Mouse (Mus musculus) embryonic facial prominence, embryonic 11.5 days (tissue): ENCODE measurements at regions not wholly inside any gene's neighbourhood (a gene's known extent, or its start where the extent isn't known, plus 50 kb on each side); places are given as distances from the start of the nearest gene placed in this dataset.

Source experiments
- ATAC-seq: fragments of 200-750 bp; cut with Nextera tagmentation; replicated peaks from 2 replicates; pipeline ENCODE4 v1.8.0; 2017; ENCODE audit warnings: low read depth; ENCODE audit not compliant: insufficient number of reproducible peaks, low FRiP score, low TSS enrichment
- DNase-seq: peaks from one replicate; pipeline ENCODE4 v3.0.0-alpha.2; 2015; ENCODE audit warnings: low spot score
- H3K27ac ChIP-seq: fragments of 300-500 bp; sonication (generic); replicated peaks from 2 replicates; pipeline ENCODE4 v1.5.1; 2014; ENCODE audit warnings: mild to moderate bottlenecking, low read depth, low read length, control low read depth
- H3K27me3 ChIP-seq: fragments of 300-500 bp; sonication (generic); 2 replicates; pipeline ENCODE4 v1.6.1; 2014; ENCODE audit warnings: mild to moderate bottlenecking, low read length, moderate library complexity, mixed read lengths; ENCODE audit not compliant: control insufficient read depth, insufficient read depth
- H3K36me3 ChIP-seq: fragments of 300-500 bp; sonication (generic); replicated peaks from 2 replicates; pipeline ENCODE4 v1.6.1; 2014; ENCODE audit warnings: low read depth, mild to moderate bottlenecking, low read length, moderate library complexity, mixed read lengths; ENCODE audit not compliant: control insufficient read depth, insufficient read depth
- H3K4me1 ChIP-seq: fragments of 300-500 bp; sonication (generic); 2 replicates; pipeline ENCODE4 v1.6.1; 2014; ENCODE audit warnings: low read length, mixed read lengths; ENCODE audit not compliant: control insufficient read depth, insufficient read depth
- H3K4me2 ChIP-seq: fragments of 300-500 bp; sonication (generic); 2 replicates; pipeline ENCODE4 v1.6.1; 2014; ENCODE audit warnings: low read depth, mild to moderate bottlenecking, control low read depth, low read length, moderate library complexity
- H3K4me3 ChIP-seq: fragments of 300-500 bp; sonication (generic); 2 replicates; pipeline ENCODE4 v1.5.1; 2014; ENCODE audit warnings: low read depth, low read length, control low read depth
- H3K9ac ChIP-seq: fragments of 300-500 bp; sonication (generic); replicated peaks from 2 replicates; pipeline ENCODE4 v1.6.1; 2014; ENCODE audit warnings: mild to moderate bottlenecking, control low read depth, low read length
- H3K9me3 ChIP-seq: fragments of 300-500 bp; sonication (generic); replicated peaks from 2 replicates; pipeline ENCODE4 v1.6.1; 2016; ENCODE audit warnings: mild to moderate bottlenecking, low read length, inconsistent platforms, mixed read lengths; ENCODE audit not compliant: control insufficient read depth
- WGBS: fragments of 180-500 bp; shearing (Covaris S2); extraction: QIAGEN DNeasy Blood & Tissue Kit; methylation state at CpG from one replicate; pipeline ENCODE4 v1.1.7; 2014; 5-methylcytosine and 5-hydroxymethylcytosine counted together

GRCm38 (mm10) chr7:71289702-71290101 lies 61.6 kb downstream of the Gm10295 start:
- DNase-seq (no peak), ATAC-seq (no peak)
- Histone ChIP-seq H3K27ac (no peak overlapping the region), H3K9ac (no peak overlapping the region), H3K27me3 (no peaks in the 10 kb centered on the region), H3K36me3 (no peaks in the 10 kb centered on the region), H3K9me3 (no peaks in the 10 kb centered on the region), H3K4me3 (no peak overlapping the region), H3K4me1 (no peaks in the 10 kb centered on the region), H3K4me2 (no peak overlapping the region)
- WGBS: 74% methylated on average over 4 of the region's 4 CpGs

GRCm38 (mm10) chr7:71289266-71289665 lies 62.0 kb downstream of the Gm10295 start:
- no peak overlapping the region for H3K4me3 ChIP-seq
- H3K4me2 ChIP-seq: no peak overlapping the region
- H3K9me3 ChIP-seq: no peaks in the 10 kb centered on the region
- no peaks in the 10 kb centered on the region for H3K4me1 ChIP-seq
- DNase-seq (no peak), ATAC-seq (no peak)
- no peak overlapping the region for H3K9ac ChIP-seq
- WGBS: 76% methylated on average over 5 of the region's 5 CpGs
- no peak overlapping the region for H3K27ac ChIP-seq
- H3K36me3 ChIP-seq: no peaks in the 10 kb centered on the region
- H3K27me3 ChIP-seq: no peaks in the 10 kb centered on the region

- Histone ChIP-seq H3K4me3 (no peak overlapping the region), H3K9me3 (no peaks in the 10 kb centered on the region), H3K36me3 (no peaks in the 10 kb centered on the region), H3K4me1 (no peaks in the 10 kb centered on the region), H3K9ac (no peak overlapping the region), H3K27ac (no peak overlapping the region), H3K4me2 (no peak overlapping the region), H3K27me3 (no peaks in the 10 kb centered on the region)
- ATAC-seq (no peak), DNase-seq (no peak)
- WGBS: 82% methylated on average over 7 of the region's 7 CpGs
Measured at GRCm38 (mm10) chr7:71287441-71287840, 63.8 kb downstream of the Gm10295 start.

GRCm38 (mm10) chr7:71284246-71284645 lies 67.0 kb downstream of the Gm10295 start:
- no peak for DNase-seq
- H3K27ac ChIP-seq: no peak overlapping the region
- no peak overlapping the region for H3K4me3 ChIP-seq

GRCm38 (mm10) chr7:71283419-71283818 lies 67.9 kb downstream of the Gm10295 start:
- Histone ChIP-seq H3K36me3 (no peaks in the 10 kb centered on the region), H3K9me3 (no peaks in the 10 kb centered on the region), H3K4me2 (no peak overlapping the region), H3K27me3 (no peaks in the 10 kb centered on the region), H3K4me3 (no peak overlapping the region), H3K27ac (no peak overlapping the region), H3K4me1 (no peaks in the 10 kb centered on the region), H3K9ac (no peak overlapping the region)
- WGBS: 93% methylated on average over 3 of the region's 3 CpGs
- no peak for ATAC-seq
- DNase-seq: no peak

More at GRCm38 (mm10) chr7:71284246-71284645, 67.0 kb downstream of the Gm10295 start:
- no peaks in the 10 kb centered on the region for H3K36me3 ChIP-seq
- no peak overlapping the region for H3K9ac ChIP-seq
- no peak for ATAC-seq
- no peaks in the 10 kb centered on the region for H3K4me1 ChIP-seq
- no peaks in the 10 kb centered on the region for H3K9me3 ChIP-seq
- H3K4me2 ChIP-seq: no peak overlapping the region
- no peaks in the 10 kb centered on the region for H3K27me3 ChIP-seq

- Histone ChIP-seq H3K4me3 (no peak overlapping the region), H3K36me3 (no peaks in the 10 kb centered on the region), H3K27me3 (no peaks in the 10 kb centered on the region), H3K27ac (no peak overlapping the region), H3K4me1 (no peaks in the 10 kb centered on the region), H3K9ac (no peak overlapping the region), H3K9me3 (no peaks in the 10 kb centered on the region), H3K4me2 (no peak overlapping the region)
- DNase-seq (no peak), ATAC-seq (no peak)
- WGBS: 84% methylated on average over 8 of the region's 8 CpGs
Measured at GRCm38 (mm10) chr7:71266101-71266500, 85.2 kb downstream of the Gm10295 start.

- 44% methylated on average over 1 of the region's 1 CpGs for WGBS
Measured at GRCm38 (mm10) chr7:71264115-71264514, 87.2 kb downstream of the Gm10295 start.

GRCm38 (mm10) chr7:71249669-71250068 lies 101.6 kb downstream of the Gm10295 start:
- no peak for ATAC-seq
- no peak overlapping the region for H3K4me3 ChIP-seq
- no peak overlapping the region for H3K9ac ChIP-seq
- no peak overlapping the region for H3K4me2 ChIP-seq
- no peaks in the 10 kb centered on the region for H3K9me3 ChIP-seq
- no peaks in the 10 kb centered on the region for H3K4me1 ChIP-seq
- 68% methylated on average over 2 of the region's 2 CpGs for WGBS
- no peaks in the 10 kb centered on the region for H3K27me3 ChIP-seq
- H3K27ac ChIP-seq: no peak overlapping the region
- DNase-seq: no peak
- H3K36me3 ChIP-seq: no peaks in the 10 kb centered on the region

More at GRCm38 (mm10) chr7:71264115-71264514, 87.2 kb downstream of the Gm10295 start:
- Histone ChIP-seq H3K27ac (no peak overlapping the region), H3K9ac (no peak overlapping the region), H3K4me1 (no peaks in the 10 kb centered on the region), H3K9me3 (no peaks in the 10 kb centered on the region), H3K4me3 (no peak overlapping the region), H3K27me3 (no peaks in the 10 kb centered on the region), H3K36me3 (no peaks in the 10 kb centered on the region), H3K4me2 (no peak overlapping the region)
- no peak for ATAC-seq
- DNase-seq: no peak
